ENCODE assay signal across 9 mouse cellular contexts in genomic region chr10:26077671-26078481, GRCm38 (mm10). TPM values are rescaled to one million over a fixed set of nuclear protein-coding genes. Genes with fewer than 3 reads are reported as not detected.
DNase-seq lines count a peak whose midpoint lies in the region; ATAC-seq lines count a peak whose summit lies in the region.
"Had no signal": no experiment of that assay in that cellular context is flagged by ENCODE, and none has a peak within 500 bp of the region (broad histone marks: within the 10 kb centered on the region; RNA-seq: fewer than 3 reads in every experiment).

Gene Gm9767 (plus strand): TSS chr10:26078255.

- no peaks in the 10 kb centered on the region for H3K36me3 ChIP-seq in heart, embryonic 13.5 days
- H3K36me3 ChIP-seq in forebrain, embryonic 10.5 days (replicated peaks), result no peaks in the 10 kb centered on the region
- H3K36me3 ChIP-seq in intestine, embryonic 16.5 days (ENCODE audit: control insufficient read depth, insufficient read depth, low read length), result no peaks in the 10 kb centered on the region
- no peaks in the 10 kb centered on the region for H3K36me3 ChIP-seq in stomach, embryonic 15.5 days

- H3K27ac ChIP-seq in heart, embryonic 13.5 days (replicated peaks), result no peak within 1 kb of the TSS
- H3K27ac ChIP-seq in forebrain, embryonic 10.5 days, result peak within 1 kb of the TSS; percentile 82
- H3K27ac ChIP-seq in intestine, embryonic 16.5 days (ENCODE audit: low read length), result no peak within 1 kb of the TSS
- peak within 1 kb of the TSS; percentile 52; the same call in 1 of the 2 replicates for H3K27ac ChIP-seq in stomach, embryonic 15.5 days

- intact Hi-C loops in heart, postnatal 36 days (cut with DNase I), result loop anchor here (5.0 kb wide), 1 partner anchor 396 kb away; no protein-coding TSS in a partner anchor

- no peak; the same call in 1 of the 2 replicates for ATAC-seq in heart, embryonic 13.5 days (ENCODE audit: extremely low read depth, insufficient number of reproducible peaks, low FRiP score, low TSS enrichment)
- ATAC-seq in intestine, embryonic 16.5 days, result peak; percentile 60; the same call in 1 of the 2 replicates
- ATAC-seq in stomach, embryonic 15.5 days (ENCODE audit: insufficient read depth, low FRiP score, low read depth), result peak; percentile 50; the same call in 1 of the 2 replicates

- no peak for DNase-seq in heart, postnatal 36 days
- peak; percentile 0 for DNase-seq in T-cell, adult 2 months (ENCODE audit: low spot score)
- DNase-seq in forebrain, embryonic 10.5 days (ENCODE audit: extremely low spot score, low spot score), result peak; percentile 31
- peak; percentile 5 to 30 for DNase-seq in lung, postnatal 4 days
- DNase-seq in c-Kit-positive CD71-positive TER-119-positive erythroid progenitor cells, embryonic 14.5 days (ENCODE audit: low spot score), result no peak

- H3K27me3 ChIP-seq in heart, embryonic 13.5 days (replicated peaks), result peaks cover 46% of the 10 kb centered on the region
- H3K27me3 ChIP-seq in forebrain, embryonic 10.5 days (ENCODE audit: poor library complexity, severe bottlenecking), result peaks cover 34% of the 10 kb centered on the region
- peaks cover 11% of the 10 kb centered on the region; the same call in 1 of the 2 replicates for H3K27me3 ChIP-seq in intestine, embryonic 16.5 days (replicated peaks; ENCODE audit: control insufficient read depth, insufficient read depth, low read length)
- 0 out of 2 replicates have a peak, but pooled peaks cover 6% of the 10 kb centered on the region for H3K27me3 ChIP-seq in stomach, embryonic 15.5 days (replicated peaks)

- H3K4me3 ChIP-seq in heart, embryonic 13.5 days, result peak within 1 kb of the TSS; percentile 67
- H3K4me3 ChIP-seq in forebrain, embryonic 10.5 days, result peak within 1 kb of the TSS; percentile 68
- peak within 1 kb of the TSS; percentile 67 for H3K4me3 ChIP-seq in intestine, embryonic 16.5 days (ENCODE audit: low read length)
- peak within 1 kb of the TSS; percentile 66 for H3K4me3 ChIP-seq in stomach, embryonic 15.5 days (replicated peaks)

- no peaks in the 10 kb centered on the region for H3K9me3 ChIP-seq in heart, embryonic 13.5 days
- H3K9me3 ChIP-seq in forebrain, embryonic 10.5 days, result no peaks in the 10 kb centered on the region
- H3K9me3 ChIP-seq in intestine, embryonic 16.5 days (ENCODE audit: control insufficient read depth, low read length), result no peaks in the 10 kb centered on the region
- no peaks in the 10 kb centered on the region for H3K9me3 ChIP-seq in stomach, embryonic 15.5 days

- peak within 1 kb of the TSS; percentile 98 for H3K4me2 ChIP-seq in heart, embryonic 13.5 days
- H3K4me2 ChIP-seq in intestine, embryonic 16.5 days (ENCODE audit: low read depth, low read length), result peak within 1 kb of the TSS; percentile 93
- H3K4me2 ChIP-seq in stomach, embryonic 15.5 days, result peak within 1 kb of the TSS; percentile 89

- 3% methylated on average over 52 of the region's 52 CpGs for WGBS in heart, embryonic 13.5 days
- 2% methylated on average over 52 of the region's 52 CpGs for WGBS in forebrain, embryonic 10.5 days
- WGBS in intestine, embryonic 16.5 days, result 1% methylated on average over 52 of the region's 52 CpGs
- under 1% methylated on average over 52 of the region's 52 CpGs for WGBS in stomach, embryonic 15.5 days

- H3K4me1 ChIP-seq in heart, embryonic 13.5 days, result peaks cover 11% of the 10 kb centered on the region
- peaks cover 13% of the 10 kb centered on the region for H3K4me1 ChIP-seq in forebrain, embryonic 10.5 days
- H3K4me1 ChIP-seq in intestine, embryonic 16.5 days (ENCODE audit: control insufficient read depth, insufficient read depth, low read length), result no peaks in the 10 kb centered on the region
- peaks cover 7% of the 10 kb centered on the region; the same call in 1 of the 2 replicates for H3K4me1 ChIP-seq in stomach, embryonic 15.5 days

- peak within 1 kb of the TSS; percentile 76 for H3K9ac ChIP-seq in heart, embryonic 13.5 days
- H3K9ac ChIP-seq in intestine, embryonic 16.5 days (ENCODE audit: low read depth, low read length), result peak within 1 kb of the TSS; percentile 60
- peak within 1 kb of the TSS; percentile 50 for H3K9ac ChIP-seq in stomach, embryonic 15.5 days

RNA-seq across cellular contexts. Expression of gene Gm9767, which starts in this region (rescaled TPM):
- polyA plus RNA-seq in heart, embryonic 13.5 days (2015; fragmentation: Nextera tagmentation; extraction: Ambion mirVana), result 0.24 TPM in 1 of 2 replicates, not detected in the other
- not detected for total RNA-seq in heart, postnatal 36 days (2021)
- polyA plus RNA-seq in forebrain, embryonic 10.5 days (2016; fragmentation: Nextera tagmentation; extraction: Ambion mirVana), result 0.15 TPM in 1 of 2 replicates, not detected in the other
- 0.20 TPM in 1 of 2 replicates, not detected in the other for polyA plus RNA-seq in intestine, embryonic 16.5 days (2015; fragmentation: Nextera tagmentation; extraction: Ambion mirVana)
- 0.51 and 0.75 TPM in 2 replicates for polyA plus RNA-seq in stomach, embryonic 15.5 days (2015; fragmentation: Nextera tagmentation; extraction: Ambion mirVana)
- polyA plus RNA-seq: Patski had no signal

Comparison
In these comparisons a context has a peak if more than half of its experiments do, and no peak if none do; other contexts are left out.
1. Peak in DNase-seq, H3K4me3 ChIP-seq and H3K27ac ChIP-seq in forebrain, embryonic 10.5 days; RNA of the gene not detected or under 1 TPM.
2. Peak in ATAC-seq, H3K4me3 ChIP-seq, H3K9ac ChIP-seq and H3K4me2 ChIP-seq in intestine, embryonic 16.5 days; RNA of the gene not detected or under 1 TPM.
3. Peak in ATAC-seq, H3K4me3 ChIP-seq, H3K27ac ChIP-seq, H3K9ac ChIP-seq and H3K4me2 ChIP-seq in stomach, embryonic 15.5 days; RNA of the gene not detected or under 1 TPM.
4. DNase-seq: peak in T-cell, adult 2 months (single experiment) and lung, postnatal 4 days (2 of 2); none in heart, postnatal 36 days (0 of 2) and c-Kit-positive CD71-positive TER-119-positive erythroid progenitor cells, embryonic 14.5 days (single experiment).
5. Peak in every context shown above with its lines, with median percentiles within 50 percentile points of each other: H3K4me2 ChIP-seq, H3K4me3 ChIP-seq and H3K9ac ChIP-seq.